Mouse (Mus musculus) urinary bladder, postnatal 25 days (tissue): ENCODE measurements around the gene Vamp2.

Experiments
- DNase-seq: peaks from one replicate; pipeline ENCODE4 v3.0.0; 2022; ENCODE audit warnings: low spot score

Gene Vamp2

GRCm38 (mm10) chr11:69133923-69134621, 45.8 kb downstream of the Vamp2 start:
- no peak for DNase-seq

- DNase-seq = no peak
Measured at GRCm38 (mm10) chr11:69134622-69134968, 46.3 kb downstream of the Vamp2 start.

- no peak for DNase-seq
Measured at GRCm38 (mm10) chr11:69135361-69135760, 47.1 kb downstream of the Vamp2 start.
